Mouse (Mus musculus) testis, adult 10 weeks (tissue): ENCODE measurements around the gene Serpine3. TPM values are rescaled to one million over a fixed set of nuclear protein-coding genes. Genes with fewer than 3 reads are reported as not detected.

ENCODE experiments used
- polyA plus RNA-seq: library from polyadenylated mRNA; stranded (reverse); fragments of 350-450 nt; fragmentation: Illumina TruSeq; extraction: RNeasy Lipid Tissue Mini Kit (QIAGEN cat#74804); gene quantifications from one replicate; pipeline ENCODE4 v1.2.3, GENCODE M21; 2014; ENCODE audit warnings: low read depth, low replicate concordance

Gene Serpine3
- not detected for polyA plus RNA-seq

DNA sequence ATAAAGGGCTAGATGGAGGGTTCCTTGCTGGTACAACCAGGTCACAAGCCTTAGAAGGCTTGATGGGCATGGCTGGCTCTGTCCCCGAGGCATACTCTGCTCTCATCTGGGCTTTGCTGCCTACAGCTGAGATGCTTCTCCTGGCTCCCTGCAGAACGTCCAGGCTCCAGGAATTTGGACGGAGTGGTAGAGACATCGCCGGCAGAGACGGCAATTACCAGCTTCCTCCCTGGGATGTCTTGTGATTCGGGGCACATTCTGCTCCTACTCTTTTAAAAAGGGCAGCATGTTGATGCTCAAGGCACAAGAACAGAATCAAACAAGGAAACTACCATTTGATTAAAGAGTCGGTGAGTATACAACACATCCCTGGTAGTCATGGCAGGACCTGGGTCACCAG lies at the start of gene Serpine3:
Serpine3 (plus strand) TSS at position 301 of the 400 bp plus-strand sequence.

Other genes with a start within 250 kb of the Serpine3 start
- gene Gucy1b2, start 207.4 kb upstream of the Serpine3 start, polyA plus RNA-seq, result 0.25 TPM
- gene Fam124a, start 107.9 kb upstream of the Serpine3 start, polyA plus RNA-seq, result 1.4 TPM
- 1.6 TPM for gene Gm4131, start 96.7 kb upstream of the Serpine3 start, polyA plus RNA-seq
- gene Ints6, start 97.5 kb downstream of the Serpine3 start, polyA plus RNA-seq, result 432 TPM
- gene Wdfy2, start 174.0 kb downstream of the Serpine3 start, polyA plus RNA-seq, result 8.0 TPM